Mouse (Mus musculus): ENCODE measurements around the gene Tspan9.

- TF ChIP-seq CHD2 (IDR thresholded peaks at IDR 0.05; ENCODE audit: low read depth, low read length): no peak
- TF ChIP-seq MAFK (IDR thresholded peaks at IDR 0.05; ENCODE audit: insufficient read depth, low read depth, low read length): no peak
- no peak for TF ChIP-seq ZC3H11A (IDR thresholded peaks at IDR 0.05; ENCODE audit: borderline replicate concordance, low read depth, low read length)
- TF ChIP-seq ZNF384 (IDR thresholded peaks at IDR 0.05; ENCODE audit: low read depth, low read length): no peak
These were observed 153.7 kb downstream of the Tspan9 start for GRCm38 (mm10) chr6:127989624-127990212.
